Mouse (Mus musculus): Measurements from ENCODE around the gene Ypel1.

The Ypel1 gene

GRCm38 (mm10) chr16:17086669-17087193, 17.2 kb downstream of the Ypel1 start:
- DNase-seq (ENCODE audit: low spot score): no peak

- no peak for DNase-seq (ENCODE audit: low spot score)
These were observed 18.9 kb downstream of the Ypel1 start for GRCm38 (mm10) chr16:17088346-17088745.

DNA sequence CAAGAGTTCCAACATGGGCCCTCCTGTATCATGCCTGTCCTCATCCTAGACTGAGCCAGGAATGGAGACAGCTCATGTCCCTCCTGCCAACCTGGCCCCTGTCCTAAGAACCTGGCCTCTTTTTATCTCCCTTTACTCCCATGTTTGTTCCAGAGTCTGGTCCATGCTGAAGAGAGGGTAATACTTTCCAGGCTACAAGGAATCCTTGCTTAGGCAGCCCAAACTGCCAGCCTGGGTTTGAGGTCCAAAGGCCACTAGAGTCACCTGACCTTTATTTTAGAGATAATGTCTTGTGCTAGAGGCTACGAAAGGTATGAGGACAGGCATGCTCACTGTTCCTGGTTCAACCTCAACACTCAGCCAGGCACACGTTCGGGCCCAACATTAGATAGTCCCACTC, 27.4 kb downstream of the Ypel1 start:
- DNase-seq (ENCODE audit: low spot score): no peak

GRCm38 (mm10) chr16:17102630-17103220, 33.2 kb downstream of the Ypel1 start:
- DNase-seq (ENCODE audit: low spot score): no peak

DNA sequence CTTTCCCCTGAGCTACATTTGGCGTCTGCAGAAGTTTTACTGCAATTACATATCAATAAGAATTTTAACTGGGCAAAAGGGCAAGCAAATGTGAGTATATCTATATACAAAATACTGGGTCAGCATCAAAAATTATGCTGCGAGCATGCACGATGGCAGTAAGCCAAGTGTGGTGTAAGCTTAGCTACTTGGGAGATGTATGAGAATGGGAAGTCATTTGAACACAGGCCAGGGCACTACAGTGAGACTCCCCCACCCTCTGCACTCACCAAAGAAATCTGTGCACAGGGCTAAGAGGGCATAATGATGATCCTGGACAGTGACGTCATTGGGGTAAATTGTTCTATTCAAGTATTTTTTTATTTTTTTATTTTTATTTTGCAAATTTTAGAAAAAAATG, 35.1 kb downstream of the Ypel1 start:
- DNase-seq (ENCODE audit: low spot score): no peak

DNA sequence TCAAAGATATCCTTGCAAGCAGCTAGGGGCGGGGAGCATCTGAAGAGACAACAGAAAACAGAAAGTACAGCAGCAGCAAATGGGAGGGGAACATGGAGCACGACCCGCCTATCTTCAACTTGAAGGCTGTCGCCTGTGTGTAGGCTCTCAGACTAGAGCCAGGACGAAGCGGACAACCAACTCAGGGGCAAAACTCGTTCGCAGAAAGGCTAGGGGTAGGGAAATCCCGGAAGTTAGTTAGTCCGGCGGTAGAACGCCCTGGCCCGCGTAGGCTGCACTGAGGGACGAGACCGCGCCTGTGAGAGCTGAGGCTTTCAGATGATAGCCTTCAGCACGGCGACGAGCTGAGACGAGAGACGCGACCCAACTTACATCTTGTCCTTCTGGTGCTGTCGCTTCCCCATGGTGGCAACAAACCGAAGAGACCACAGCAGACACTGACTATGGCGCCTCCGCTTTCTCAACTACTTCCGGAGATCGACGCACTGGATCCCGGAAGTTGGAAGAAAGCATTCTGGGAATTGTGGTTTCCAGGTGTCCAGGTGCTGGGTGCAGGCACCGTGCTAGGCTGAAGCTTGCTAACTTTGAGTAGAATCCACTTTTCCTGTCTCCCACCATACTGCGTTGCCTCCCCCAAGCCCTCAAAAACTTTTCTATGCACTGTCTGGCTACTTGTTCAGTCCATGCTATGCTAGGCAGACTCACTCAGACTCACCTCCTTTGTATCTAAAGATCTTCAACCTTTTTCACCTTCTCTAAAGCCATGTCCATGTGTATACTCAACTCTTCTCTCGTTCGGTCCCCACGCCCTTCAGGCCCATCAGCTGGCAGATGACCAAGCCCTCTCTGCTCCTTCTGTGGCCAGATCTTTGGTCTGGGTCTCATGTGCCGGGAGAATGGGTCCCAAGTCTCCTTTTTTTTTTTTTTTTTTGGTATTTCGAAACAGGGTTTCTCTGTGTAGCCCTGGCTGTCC, 41.6 kb downstream of the Ypel1 start, which contains the start of gene Ppil2:
Ppil2 (minus strand) TSS at position 487 of the 973 bp plus-strand sequence.
- peak; percentile 54 for DNase-seq (ENCODE audit: low spot score)

- no peak for DNase-seq (ENCODE audit: low spot score)
These were observed 47.9 kb downstream of the Ypel1 start for GRCm38 (mm10) chr16:17117309-17117799.

DNA sequence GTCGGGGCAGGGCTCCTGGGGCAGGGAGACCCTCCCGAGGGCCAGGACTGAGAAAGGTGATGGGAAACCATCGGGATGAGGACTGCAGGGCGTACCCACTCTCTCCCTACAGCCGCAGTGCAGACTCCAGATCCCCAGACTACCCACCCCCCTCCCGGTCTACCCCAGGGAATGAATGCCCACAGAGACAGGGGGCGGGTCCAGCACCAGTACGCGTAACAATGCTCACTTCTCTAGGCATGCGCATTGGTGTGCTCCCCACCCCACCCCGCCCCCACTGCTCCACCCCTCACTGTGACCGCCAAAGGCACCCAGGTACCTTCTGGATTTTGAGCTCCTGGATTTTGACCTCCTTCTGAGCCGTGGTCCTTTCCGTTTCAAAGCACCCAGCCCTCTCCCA, 52.1 kb downstream of the Ypel1 start:
- DNase-seq (ENCODE audit: low spot score): no peak

DNA sequence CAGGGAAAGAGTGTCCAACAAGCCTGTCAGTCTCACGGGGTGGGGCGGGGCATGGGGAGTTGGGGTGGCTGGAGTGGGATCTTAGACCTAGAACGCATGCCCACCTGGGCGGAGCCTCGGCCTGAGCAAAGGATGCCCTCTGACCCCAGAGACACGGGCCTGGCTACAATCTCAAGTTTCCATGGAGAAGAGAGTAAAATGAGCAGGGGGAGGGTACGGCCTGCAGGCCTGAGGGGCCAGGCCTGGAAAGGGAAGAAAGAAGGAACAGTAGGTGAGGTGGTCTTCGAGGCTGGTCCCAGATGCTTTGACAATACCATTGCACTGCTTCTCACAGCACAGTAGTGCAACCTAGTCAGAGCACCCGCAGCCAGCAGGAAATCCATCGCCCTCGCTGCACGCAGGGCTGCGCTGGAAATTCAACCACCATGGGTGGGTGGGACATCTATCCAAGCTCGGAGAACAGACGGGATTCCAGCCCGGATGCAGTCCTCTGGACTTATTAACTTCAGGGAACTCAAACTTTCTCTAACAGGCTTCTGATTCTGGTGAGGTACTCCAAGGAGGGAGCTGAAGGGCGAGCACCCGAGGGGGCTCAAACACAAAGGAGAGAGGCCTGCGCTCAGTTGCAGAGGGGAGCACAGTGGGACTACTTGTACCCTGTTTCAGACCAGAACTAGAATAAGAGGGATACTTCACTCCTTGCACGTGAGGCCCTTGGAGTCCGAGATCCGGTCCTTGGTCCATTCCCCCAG, 54.8 kb downstream of the Ypel1 start:
- DNase-seq (ENCODE audit: low spot score): no peak

GRCm38 (mm10) chr16:17124871-17125520, 55.5 kb downstream of the Ypel1 start, which contains the start of gene 2610318N02Rik:
Gene 2610318N02Rik, minus strand, starts transcription at chr16:17125167.
- peak; percentile 78 for DNase-seq (ENCODE audit: low spot score)

DNA sequence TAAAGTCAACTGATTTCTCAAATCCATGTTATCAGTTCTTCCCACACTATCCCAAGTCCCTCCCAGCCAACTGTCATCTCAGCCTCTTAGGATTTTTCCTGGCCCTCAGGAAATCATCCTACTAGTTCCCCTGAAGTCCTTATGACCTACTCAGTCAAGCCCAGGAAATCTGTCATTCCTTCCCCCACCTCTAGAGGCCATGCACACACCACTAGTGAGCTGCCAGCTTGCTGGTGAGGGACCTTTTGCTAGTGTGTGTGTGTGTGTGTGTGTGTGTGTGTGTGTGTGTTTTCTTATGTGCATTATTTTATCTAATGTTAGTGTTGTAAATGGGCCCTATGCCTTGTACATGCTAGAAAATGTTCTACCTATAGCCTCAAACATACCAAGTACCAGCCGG, 57.8 kb downstream of the Ypel1 start:
- DNase-seq (ENCODE audit: low spot score): no peak

DNA sequence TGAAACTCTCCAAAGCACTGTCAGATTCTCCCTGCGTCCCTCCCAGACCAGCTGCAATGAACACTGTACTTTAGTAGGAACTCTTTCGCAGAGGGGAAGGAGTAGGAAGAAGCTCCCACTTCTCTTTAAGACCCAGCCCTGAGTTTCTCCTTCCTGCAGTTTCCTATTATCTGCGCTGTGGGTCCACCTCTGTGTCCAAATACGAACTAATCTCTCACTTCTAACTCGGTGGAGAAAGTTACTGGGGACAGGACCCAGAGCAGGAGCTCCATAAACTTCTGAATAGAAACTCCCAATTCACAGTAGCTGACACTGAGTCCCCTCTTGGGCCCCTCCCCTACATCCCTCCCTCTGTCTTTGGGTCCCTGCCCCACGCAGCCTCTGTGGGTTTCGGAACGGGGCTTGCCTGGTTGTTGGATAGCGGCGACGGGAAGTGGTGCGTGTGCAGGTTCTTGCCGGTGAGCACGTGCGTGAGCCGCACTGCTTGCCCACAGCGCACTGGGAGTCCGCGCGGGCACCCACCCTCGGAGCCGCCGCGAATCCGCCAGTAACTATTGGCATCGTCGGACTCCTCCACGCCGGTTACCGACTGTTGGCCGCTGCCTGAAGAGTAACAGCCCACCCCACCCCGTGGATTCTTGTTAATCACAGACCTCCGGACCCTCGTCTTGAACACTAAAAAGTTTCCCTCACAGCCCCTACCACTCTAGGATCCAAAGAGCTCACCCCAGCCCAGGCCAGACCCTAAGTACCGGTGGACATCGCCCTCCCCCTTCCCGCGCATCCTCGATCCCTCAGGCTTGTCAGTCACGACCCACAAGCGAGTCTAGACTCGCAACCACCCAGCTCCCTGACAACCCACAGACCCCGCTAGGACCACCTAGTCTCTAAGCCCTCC, 61.9 kb downstream of the Ypel1 start:
- DNase-seq (ENCODE audit: low spot score): peak; percentile 24

DNA sequence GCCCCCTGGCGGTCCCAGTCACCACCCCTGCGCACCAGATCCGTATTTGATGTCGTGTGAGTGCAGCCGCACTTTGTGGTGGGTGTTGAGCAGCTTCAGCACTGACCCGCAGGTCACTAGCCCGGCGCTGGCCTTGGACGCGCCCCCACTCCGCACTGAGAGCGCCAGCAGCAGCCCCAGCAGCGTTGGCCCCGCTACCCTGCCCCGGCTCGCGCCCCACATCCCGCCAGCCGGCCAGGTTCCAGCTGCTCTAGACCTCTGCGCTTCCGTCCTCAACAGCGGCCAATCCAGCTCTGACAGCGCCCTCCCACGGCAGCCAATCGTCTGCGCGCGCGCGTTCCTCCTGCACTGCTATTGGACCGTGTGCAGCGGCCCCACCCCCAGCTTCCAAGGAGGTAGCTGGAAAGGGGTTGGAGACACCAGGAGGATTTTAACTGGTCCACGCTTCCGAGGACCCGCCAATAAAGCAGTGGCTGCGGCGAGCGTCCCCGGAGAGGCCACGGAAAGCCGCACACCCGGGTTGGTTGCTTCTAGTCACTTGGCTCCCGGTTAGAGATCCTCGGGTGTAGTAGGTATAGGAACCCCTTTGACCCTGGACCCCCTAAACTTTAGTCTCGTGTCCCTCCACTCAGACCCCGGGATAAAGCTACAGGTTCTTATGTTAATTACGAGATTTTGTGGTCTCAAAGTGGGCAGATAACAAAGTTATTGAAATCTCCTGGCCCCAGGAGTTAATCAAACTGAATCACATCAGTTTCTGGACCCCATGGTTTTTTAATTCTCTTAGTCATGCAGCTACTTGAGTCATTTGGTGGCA, 62.8 kb downstream of the Ypel1 start, which contains the start of gene Sdf2l1:
Sdf2l1 (minus strand) TSS at position 295 of the 817 bp plus-strand sequence.
- DNase-seq (ENCODE audit: low spot score): peak; percentile 97

DNA sequence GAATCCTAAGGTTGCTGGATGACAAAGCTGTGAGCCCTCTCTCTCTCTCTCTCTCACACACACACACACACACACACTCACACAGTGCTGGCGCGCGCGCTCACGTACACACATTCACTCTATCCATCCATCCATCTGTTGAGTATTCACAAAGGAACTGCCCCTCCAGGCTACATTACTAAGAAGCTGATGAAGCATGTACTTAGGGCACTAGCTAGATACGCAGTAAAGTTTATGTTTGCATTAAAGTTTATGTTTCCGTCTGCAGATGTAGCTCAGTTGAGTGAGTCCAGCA, 63.4 kb downstream of the Ypel1 start:
- no peak for DNase-seq (ENCODE audit: low spot score)
